Mouse (Mus musculus) embryonic facial prominence, embryonic 10.5 days (tissue): ENCODE results near the gene Cadps2. TPM values are rescaled to one million over a fixed set of nuclear protein-coding genes. Genes with fewer than 3 reads are reported as not detected.

Experiments used
- DNase-seq: peaks from one replicate; pipeline ENCODE4 v3.0.0-alpha.2; 2017; ENCODE audit warnings: low spot score
- H3K27ac ChIP-seq: fragments of 300-500 bp; sonication (generic); replicated peaks from 2 replicates; pipeline ENCODE4 v1.5.1; 2016; ENCODE audit warnings: mild to moderate bottlenecking
- H3K27me3 ChIP-seq: fragments of 300-500 bp; sonication (generic); replicated peaks from 2 replicates; pipeline ENCODE4 v1.6.1; 2016; ENCODE audit warnings: low read depth, mild to moderate bottlenecking; ENCODE audit not compliant: poor library complexity, severe bottlenecking
- H3K36me3 ChIP-seq: fragments of 300-500 bp; sonication (generic); replicated peaks from 2 replicates; pipeline ENCODE4 v1.6.1; 2016; ENCODE audit warnings: mild to moderate bottlenecking, moderate library complexity
- H3K4me1 ChIP-seq: fragments of 300-500 bp; sonication (generic); 2 replicates; pipeline ENCODE4 v1.6.1; 2016
- H3K4me3 ChIP-seq: fragments of 300-500 bp; sonication (generic); 2 replicates; pipeline ENCODE4 v1.5.1; 2016; ENCODE audit warnings: mild to moderate bottlenecking, moderate library complexity
- H3K9me3 ChIP-seq: fragments of 300-500 bp; sonication (generic); 2 replicates; pipeline ENCODE4 v1.6.1; 2016; ENCODE audit warnings: mild to moderate bottlenecking
- whole genome bisulfite sequencing: fragments of 180-500 bp; shearing (Covaris S2); methylation state at CpG from one replicate; pipeline ENCODE4 v1.1.7; 2016; 5-methylcytosine and 5-hydroxymethylcytosine counted together
- polyA plus RNA-seq: library from polyadenylated mRNA; unstranded; fragments of >200 nt; fragmentation: Nextera tagmentation; extraction: Ambion mirVana; gene quantifications from 2 replicates; pipeline ENCODE4 v1.2.1, GENCODE M21; 2016

Cadps2 gene
- polyA plus RNA-seq, 1 experiment from 2014 or later: 1.9 TPM

DNA sequence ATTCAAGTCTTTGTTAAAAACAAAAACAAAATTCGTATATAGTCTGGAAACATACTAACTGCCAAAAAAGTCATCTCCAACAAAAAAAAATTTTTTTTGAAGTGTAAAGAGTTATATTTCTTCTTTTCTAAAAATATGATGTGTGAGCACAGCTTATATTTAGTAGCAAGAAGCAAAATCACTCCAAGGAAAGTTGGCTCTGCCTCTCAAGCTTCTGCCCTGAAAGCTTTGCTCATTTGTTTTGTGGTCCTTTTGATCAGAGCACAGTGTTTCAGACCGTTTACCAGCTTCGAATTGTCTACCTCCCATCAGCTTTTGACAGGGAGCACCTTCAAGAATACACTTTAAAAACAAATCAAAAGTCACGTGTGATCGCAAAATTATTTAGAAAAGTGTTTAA is 99.2 kb downstream of the Cadps2 start:
- H3K9me3 ChIP-seq: no peaks in the 10 kb centered on the region
- H3K4me3 ChIP-seq: no peak overlapping the region
- H3K4me1 ChIP-seq: no peaks in the 10 kb centered on the region
- no peaks in the 10 kb centered on the region for H3K27me3 ChIP-seq
- no peak overlapping the region for H3K27ac ChIP-seq
- no peak for DNase-seq
- 85% methylated on average over 5 of the region's 5 CpGs for WGBS
- H3K36me3 ChIP-seq: no peaks in the 10 kb centered on the region

DNA sequence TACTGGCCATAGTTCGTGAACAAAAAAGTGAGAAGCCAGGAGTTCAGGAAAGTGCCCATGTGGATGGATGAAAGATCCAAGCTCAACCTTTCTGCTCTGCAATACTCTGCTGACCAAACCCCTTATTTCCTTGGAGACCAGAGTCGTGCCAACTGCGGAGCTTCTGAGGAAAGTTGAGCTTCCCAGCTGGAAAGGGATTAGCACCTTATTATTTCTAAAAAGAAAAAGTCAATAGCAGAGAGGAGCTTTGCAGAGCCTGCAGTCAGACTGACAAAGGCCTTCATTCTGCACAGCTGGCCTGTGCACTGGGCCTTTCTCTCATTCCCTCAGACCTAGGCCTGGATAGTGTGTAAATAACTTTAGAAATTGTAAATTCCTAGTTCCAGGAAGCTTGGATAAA is 106.5 kb downstream of the Cadps2 start:
- WGBS: 15% methylated on average over 3 of the region's 3 CpGs
- DNase-seq: peak; percentile 10

DNA sequence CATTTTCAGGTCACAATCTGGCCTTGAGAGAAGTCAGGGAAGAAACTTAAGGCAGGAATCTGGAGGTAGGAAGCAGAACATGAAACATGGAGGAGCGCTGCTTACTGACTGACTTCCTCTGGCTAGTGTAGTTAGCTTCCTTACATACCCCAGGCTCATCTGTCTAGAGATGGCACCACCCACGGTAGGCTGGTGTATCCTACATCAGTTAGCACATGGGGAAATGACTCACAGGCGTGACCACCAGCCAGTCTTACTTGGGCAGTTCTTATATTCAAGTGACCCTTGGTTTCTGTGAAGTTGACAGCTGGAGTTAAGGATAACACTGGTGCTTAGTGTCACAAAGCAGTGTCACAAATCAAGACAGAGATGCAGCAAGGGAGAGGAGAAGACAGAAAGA is 110.6 kb downstream of the Cadps2 start:
- WGBS: 79% methylated on average over 3 of the region's 3 CpGs
- Histone ChIP-seq H3K27ac (no peak overlapping the region), H3K4me1 (peaks cover 13% of the 10 kb centered on the region), H3K9me3 (no peaks in the 10 kb centered on the region), H3K36me3 (no peaks in the 10 kb centered on the region), H3K27me3 (no peaks in the 10 kb centered on the region), H3K4me3 (no peak overlapping the region)
- DNase-seq: no peak

More for the DNA sequence above, 106.5 kb downstream of the Cadps2 start:
- H3K4me1 ChIP-seq: peaks cover 14% of the 10 kb centered on the region
- no peak overlapping the region for H3K4me3 ChIP-seq
- no peaks in the 10 kb centered on the region for H3K27me3 ChIP-seq
- H3K36me3 ChIP-seq: no peaks in the 10 kb centered on the region
- no peaks in the 10 kb centered on the region for H3K9me3 ChIP-seq
- H3K27ac ChIP-seq: no peak overlapping the region

DNA sequence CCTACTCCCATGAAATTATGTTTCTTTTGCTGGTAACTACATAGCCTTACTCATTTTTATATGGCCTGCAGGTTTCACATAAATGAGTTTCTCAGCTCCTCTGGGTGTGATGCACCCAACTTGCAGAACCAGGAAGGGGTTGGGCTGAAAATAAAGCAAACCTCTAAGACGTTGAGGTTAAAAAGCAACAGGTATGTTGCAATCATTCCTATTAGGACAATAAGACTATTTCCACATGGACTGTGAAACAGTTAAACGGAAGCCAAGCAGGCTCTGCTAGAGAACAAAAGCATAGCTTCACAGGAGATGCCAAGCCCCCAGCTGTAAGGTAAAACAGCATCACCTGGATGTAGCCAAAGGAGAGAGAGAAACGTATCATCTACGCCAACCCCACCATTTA is 115.5 kb downstream of the Cadps2 start:
- H3K36me3 ChIP-seq: no peaks in the 10 kb centered on the region
- DNase-seq: no peak
- no peaks in the 10 kb centered on the region for H3K27me3 ChIP-seq
- WGBS: 89% methylated on average over 4 of the region's 4 CpGs
- H3K9me3 ChIP-seq: peaks cover 5% of the 10 kb centered on the region; the same call in 1 of the 2 replicates
- no peak overlapping the region for H3K27ac ChIP-seq
- no peaks in the 10 kb centered on the region for H3K4me1 ChIP-seq
- no peak overlapping the region for H3K4me3 ChIP-seq

DNA sequence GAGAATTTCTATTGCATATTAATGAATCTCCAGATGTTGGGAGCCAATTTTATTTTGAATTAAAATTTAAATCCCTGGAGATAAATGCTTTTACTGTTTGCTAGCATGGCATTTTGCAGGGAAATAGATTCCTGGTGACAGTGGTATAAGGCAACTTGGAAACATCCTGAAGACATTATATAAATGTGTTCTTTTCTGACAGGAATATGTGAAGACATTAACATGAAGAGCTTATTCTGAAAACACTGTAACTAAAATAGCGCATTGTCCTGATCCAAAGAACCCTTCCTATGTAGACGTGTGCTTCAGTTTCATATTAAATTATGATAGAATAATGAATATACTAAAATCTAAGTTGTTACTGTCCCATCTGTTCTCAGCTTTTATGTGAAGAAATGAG is 118.8 kb downstream of the Cadps2 start:
- Histone ChIP-seq H3K9me3 (peaks cover 5% of the 10 kb centered on the region; the same call in 1 of the 2 replicates), H3K4me3 (no peak overlapping the region), H3K27ac (no peak overlapping the region), H3K27me3 (no peaks in the 10 kb centered on the region), H3K4me1 (no peaks in the 10 kb centered on the region), H3K36me3 (no peaks in the 10 kb centered on the region)
- 93% methylated on average over 2 of the region's 2 CpGs for WGBS
- DNase-seq: no peak

DNA sequence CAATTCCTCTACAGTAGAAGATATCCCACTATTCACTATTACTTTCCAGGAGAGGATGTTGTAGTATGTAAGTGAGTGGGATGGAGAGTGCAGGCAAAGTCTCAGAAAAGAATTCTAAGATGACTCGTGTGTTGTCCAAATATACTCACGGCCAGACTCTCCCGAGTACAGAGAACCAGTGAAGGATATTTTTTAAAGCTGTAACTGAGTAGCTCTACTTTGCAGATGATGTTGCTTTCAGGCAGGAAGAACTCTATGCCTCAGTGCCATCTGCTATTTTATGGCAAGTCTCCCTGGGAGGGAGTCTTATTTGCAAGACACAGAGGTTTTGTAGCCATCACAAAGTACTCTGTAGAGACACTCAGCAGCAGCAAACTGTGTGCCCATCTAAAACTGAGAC is 131.7 kb downstream of the Cadps2 start:
- Histone ChIP-seq H3K4me3 (no peak overlapping the region), H3K9me3 (no peaks in the 10 kb centered on the region), H3K36me3 (no peaks in the 10 kb centered on the region), H3K27ac (no peak overlapping the region), H3K27me3 (no peaks in the 10 kb centered on the region), H3K4me1 (no peaks in the 10 kb centered on the region)
- 90% methylated on average over 3 of the region's 3 CpGs for WGBS
- DNase-seq: no peak

DNA sequence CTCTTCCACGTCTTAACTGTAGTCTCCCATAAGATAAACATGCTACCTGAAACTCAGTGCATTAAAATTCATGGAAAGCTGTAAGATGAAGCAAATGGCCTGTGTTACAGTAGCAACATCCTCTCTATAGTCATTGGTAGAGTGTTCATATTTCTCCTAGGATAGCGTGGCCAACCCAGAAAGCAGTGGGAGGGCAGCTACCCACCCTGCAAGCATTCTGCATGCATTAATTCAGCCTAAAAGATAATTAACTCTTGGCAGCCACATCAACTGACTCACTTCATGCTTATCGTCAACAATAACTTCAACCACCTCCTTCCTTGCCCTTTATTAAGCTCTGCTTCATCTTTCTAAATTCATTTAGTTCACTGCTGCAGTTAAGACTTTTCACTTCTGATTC is 138.3 kb downstream of the Cadps2 start:
- no peak for DNase-seq
- H3K27me3 ChIP-seq: no peaks in the 10 kb centered on the region
- no peak overlapping the region for H3K27ac ChIP-seq
- H3K4me1 ChIP-seq: no peaks in the 10 kb centered on the region
- H3K9me3 ChIP-seq: no peaks in the 10 kb centered on the region
- H3K36me3 ChIP-seq: no peaks in the 10 kb centered on the region
- no peak overlapping the region for H3K4me3 ChIP-seq
- WGBS: 87% methylated on average over 3 of the region's 3 CpGs

DNA sequence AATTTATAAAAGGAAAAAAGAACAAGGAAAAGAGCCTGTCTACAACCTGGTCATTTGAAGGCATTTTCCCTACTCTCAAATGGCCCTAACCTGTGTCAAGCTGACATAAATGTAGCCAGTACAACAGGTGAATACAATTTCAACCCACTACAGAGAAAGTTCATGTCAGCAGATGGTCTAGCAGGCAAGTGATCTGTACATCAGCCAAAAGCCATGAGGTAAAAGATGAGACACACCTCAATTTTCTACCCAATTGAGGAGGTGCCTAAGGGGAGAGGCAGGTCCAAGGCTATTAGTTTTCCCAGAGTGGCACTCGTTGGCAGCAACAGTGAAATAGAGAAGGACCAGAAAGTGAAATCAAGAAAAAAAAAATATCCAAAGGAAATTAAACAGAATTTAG is 161.0 kb downstream of the Cadps2 start:
- Histone ChIP-seq H3K27me3 (no peaks in the 10 kb centered on the region), H3K36me3 (no peaks in the 10 kb centered on the region), H3K27ac (no peak overlapping the region), H3K9me3 (no peaks in the 10 kb centered on the region), H3K4me3 (no peak overlapping the region), H3K4me1 (no peaks in the 10 kb centered on the region)
- DNase-seq: no peak
- 70% methylated on average over 1 of the region's 1 CpGs for WGBS

DNA sequence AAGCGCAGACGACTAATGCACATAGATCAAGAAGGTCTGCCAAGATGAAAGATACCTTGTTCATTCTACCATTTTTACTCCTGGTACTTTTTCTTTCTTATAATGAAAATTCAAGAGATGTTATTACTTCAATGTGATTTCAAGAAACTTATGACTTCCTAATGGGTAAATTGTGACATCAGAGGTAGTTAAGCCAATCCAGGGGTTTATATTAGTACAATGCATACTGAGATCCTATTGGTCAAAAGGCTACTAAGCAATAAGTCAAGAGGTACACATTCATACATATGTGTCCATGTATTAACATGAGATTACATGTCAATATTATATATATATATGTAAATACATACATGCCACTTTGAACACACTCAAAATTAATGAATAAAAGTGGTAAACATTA is 184.2 kb downstream of the Cadps2 start, which contains the start of gene Rnf148:
TSS of gene Rnf148 (minus strand) at position 101 of the 400 bp plus-strand sequence.
- DNase-seq: no peak
- Histone ChIP-seq H3K27ac (no peak within 1 kb of the TSS), H3K4me3 (no peak within 1 kb of the TSS), H3K4me1 (no peaks in the 10 kb centered on the region), H3K9me3 (no peaks in the 10 kb centered on the region), H3K27me3 (no peaks in the 10 kb centered on the region), H3K36me3 (no peaks in the 10 kb centered on the region)
- WGBS: 91% methylated on average over 2 of the region's 2 CpGs

DNA sequence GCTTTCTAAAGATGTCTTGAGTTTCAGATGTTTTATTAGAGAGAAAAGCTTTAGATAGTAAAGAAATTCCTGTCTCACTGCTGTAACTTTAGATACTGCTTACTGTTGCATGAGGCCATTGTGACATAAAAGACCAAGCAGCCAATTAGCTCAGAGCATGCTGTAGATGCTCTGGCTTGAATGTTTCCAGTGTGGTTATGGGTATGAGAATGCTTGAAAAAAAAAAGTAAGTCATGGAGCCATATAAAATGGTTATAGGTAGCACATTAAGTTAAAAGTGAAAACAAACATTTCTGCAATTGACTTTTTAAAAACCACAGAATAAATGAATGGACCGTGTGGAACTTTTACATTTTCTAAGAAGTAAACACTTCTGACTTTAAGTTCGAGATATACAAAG is 189.0 kb downstream of the Cadps2 start, which contains the start of gene Rnf133:
TSS of gene Rnf133 (minus strand) at position 101 of the 400 bp plus-strand sequence.
- H3K4me1 ChIP-seq: no peaks in the 10 kb centered on the region
- H3K9me3 ChIP-seq: no peaks in the 10 kb centered on the region
- H3K27ac ChIP-seq: no peak within 1 kb of the TSS
- H3K4me3 ChIP-seq: no peak within 1 kb of the TSS
- no peaks in the 10 kb centered on the region for H3K36me3 ChIP-seq
- no peaks in the 10 kb centered on the region for H3K27me3 ChIP-seq
- DNase-seq: no peak
- 90% methylated on average over 2 of the region's 2 CpGs for WGBS

DNA sequence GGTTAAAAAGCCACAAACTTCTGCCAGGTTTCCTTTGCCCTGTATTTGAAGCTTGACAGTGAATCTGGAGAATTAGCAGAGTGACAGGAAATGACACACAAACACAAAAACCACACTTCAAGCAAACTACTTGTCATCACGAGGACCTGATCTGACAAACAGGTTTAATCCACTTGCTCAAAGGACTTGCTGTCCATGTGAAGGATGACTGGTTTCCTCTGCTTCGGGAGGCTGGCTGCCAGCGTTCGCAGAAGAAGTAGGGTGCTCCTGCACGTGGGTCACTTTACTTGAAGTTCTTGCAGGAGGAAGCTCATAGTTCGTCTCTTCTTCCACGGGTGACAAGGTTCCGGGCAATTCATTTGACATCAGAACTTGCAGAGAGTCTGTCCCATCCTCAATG is 190.5 kb downstream of the Cadps2 start:
- Histone ChIP-seq H3K4me3 (no peak overlapping the region), H3K36me3 (no peaks in the 10 kb centered on the region), H3K4me1 (no peaks in the 10 kb centered on the region), H3K27ac (no peak overlapping the region), H3K27me3 (no peaks in the 10 kb centered on the region), H3K9me3 (no peaks in the 10 kb centered on the region)
- 83% methylated on average over 8 of the region's 8 CpGs for WGBS
- no peak for DNase-seq

DNA sequence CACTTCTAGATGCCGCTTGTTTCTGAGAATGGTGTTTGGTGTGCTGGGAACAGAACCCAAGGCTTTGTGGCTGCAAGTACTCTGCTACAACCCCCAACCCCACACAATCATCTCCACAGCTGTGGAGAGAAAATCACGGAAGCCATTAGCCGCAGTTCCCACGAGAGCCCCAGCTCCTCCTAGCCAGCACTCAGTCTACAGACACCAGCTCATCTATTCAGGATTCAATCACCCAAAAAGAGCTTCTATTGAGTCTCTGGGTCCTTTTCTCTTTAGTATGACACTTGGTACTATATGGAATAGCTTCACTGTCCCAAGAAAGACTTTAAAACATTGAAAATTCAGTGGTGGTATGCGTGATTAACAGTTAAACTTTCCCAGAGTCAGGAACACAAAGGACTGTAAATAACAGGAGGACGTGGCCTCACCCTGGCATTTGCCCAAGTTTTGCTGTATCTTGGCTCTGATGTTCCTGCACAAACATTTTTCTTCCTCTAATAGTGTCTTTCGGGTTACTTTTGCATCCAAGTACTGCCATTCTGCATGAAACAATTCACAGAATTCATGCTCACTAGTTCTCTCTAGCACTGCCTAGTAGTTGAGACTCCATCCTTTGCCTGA is 191.5 kb downstream of the Cadps2 start:
- no peak overlapping the region for H3K27ac ChIP-seq
- no peaks in the 10 kb centered on the region for H3K27me3 ChIP-seq
- H3K36me3 ChIP-seq: no peaks in the 10 kb centered on the region
- no peak for DNase-seq
- no peak overlapping the region for H3K4me3 ChIP-seq
- H3K4me1 ChIP-seq: no peaks in the 10 kb centered on the region
- H3K9me3 ChIP-seq: no peaks in the 10 kb centered on the region
- WGBS: 86% methylated on average over 7 of the region's 7 CpGs

DNA sequence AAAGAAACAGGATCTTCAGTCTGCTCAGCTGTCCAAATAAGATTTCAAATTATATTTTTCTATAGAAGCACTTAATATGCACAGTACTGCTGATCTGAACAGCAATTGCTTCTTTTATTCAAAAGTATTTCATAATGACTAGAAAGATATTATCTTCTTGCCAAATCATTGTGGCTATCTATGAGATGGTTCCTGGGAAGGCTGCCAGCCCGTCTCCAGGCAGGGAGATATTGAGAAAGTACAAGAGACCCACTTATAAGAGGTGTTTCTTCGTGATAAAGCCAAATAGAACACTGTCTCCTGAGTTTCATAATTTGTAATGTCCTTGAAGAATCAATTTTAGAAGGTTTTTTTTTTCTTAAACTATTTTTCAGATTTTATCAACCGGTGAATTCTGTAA is 202.1 kb downstream of the Cadps2 start:
- H3K4me1 ChIP-seq: no peaks in the 10 kb centered on the region
- H3K27me3 ChIP-seq: no peaks in the 10 kb centered on the region
- no peak overlapping the region for H3K27ac ChIP-seq
- no peaks in the 10 kb centered on the region for H3K36me3 ChIP-seq
- WGBS: 81% methylated on average over 3 of the region's 3 CpGs
- no peak for DNase-seq
- H3K9me3 ChIP-seq: no peaks in the 10 kb centered on the region
- no peak overlapping the region for H3K4me3 ChIP-seq
